ENCODE assay signal across 11 mouse cellular contexts in the genomic region with DNA sequence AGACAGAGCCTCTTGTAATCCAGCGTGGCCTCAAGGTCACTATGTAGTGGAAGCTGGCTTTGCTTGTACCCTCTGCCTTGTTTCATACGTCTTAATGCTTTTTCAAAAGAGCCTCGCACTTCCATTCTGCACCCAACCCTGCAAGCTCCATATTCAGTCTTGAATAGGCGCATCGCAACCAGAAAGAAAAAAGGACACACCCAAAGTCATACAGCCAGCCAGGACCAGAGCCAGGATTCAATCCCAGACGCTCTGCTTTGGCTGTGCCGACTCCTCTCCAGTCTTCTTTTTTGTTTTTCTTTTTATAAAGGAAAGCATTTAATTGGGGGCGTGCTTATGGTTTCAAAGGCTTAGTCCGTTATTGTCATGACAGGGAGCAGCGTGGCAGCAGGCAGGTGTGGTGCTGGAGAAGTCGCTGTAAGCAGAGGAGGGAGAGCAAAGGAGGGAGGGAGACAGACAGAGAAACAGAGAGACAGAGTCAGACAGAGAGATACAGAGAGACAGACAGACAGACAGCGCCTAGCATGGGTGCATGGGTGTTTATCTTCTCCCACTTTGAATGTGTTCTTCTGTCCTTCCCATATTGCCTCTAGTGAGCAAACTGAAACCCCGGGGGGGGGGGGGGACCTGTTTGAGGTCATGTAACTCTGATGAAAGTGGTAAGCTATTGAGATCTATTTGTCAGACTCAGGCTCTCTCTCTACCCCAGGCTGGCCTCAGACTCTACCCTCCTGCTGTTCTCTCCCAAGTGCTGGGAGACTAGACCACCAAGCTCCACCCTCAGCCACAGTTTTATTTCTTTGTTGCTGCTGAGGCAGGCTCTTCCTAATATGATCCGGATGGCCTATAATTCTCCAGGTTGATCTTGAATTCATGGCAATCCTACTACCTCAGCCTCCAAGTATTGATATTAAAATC. TPM values are rescaled to one million over a fixed set of nuclear protein-coding genes. Genes with fewer than 3 reads are reported as not detected.
A peak's percentile ranks its signal among the peaks of the same experiment; 100 is the strongest.
DNase-seq lines count a peak whose midpoint lies in the region; ATAC-seq and TF ChIP-seq lines count a peak whose summit lies in the region.
"Had no signal": no experiment of that assay in that cellular context is flagged by ENCODE, and none has a peak within 500 bp of the region (broad histone marks: within the 10 kb centered on the region; RNA-seq: fewer than 3 reads in every experiment).

No protein-coding gene starts in this region.

- TF ChIP-seq EP300 in liver, embryonic 14.5 days (IDR thresholded peaks at IDR 0.05; ENCODE audit: low read depth): no peak

- 46% methylated on average over 14 of the region's 14 CpGs for WGBS in embryonic facial prominence, embryonic 11.5 days
- 44% methylated on average over 14 of the region's 14 CpGs for WGBS in embryonic facial prominence, embryonic 10.5 days
- 35% methylated on average over 14 of the region's 14 CpGs for WGBS in neural tube, embryonic 11.5 days
- WGBS in neural tube, embryonic 15.5 days: 36% methylated on average over 14 of the region's 14 CpGs
- 28% methylated on average over 14 of the region's 14 CpGs for WGBS in liver, embryonic 14.5 days (ENCODE audit: insufficient replicate concordance)

- no peak for DNase-seq in embryonic facial prominence, embryonic 11.5 days (ENCODE audit: low spot score)
- no peak for DNase-seq in embryonic facial prominence, embryonic 10.5 days (ENCODE audit: low spot score)
- DNase-seq in neural tube, embryonic 11.5 days (ENCODE audit: low spot score): no peak
- DNase-seq in liver, embryonic 14.5 days (ENCODE audit: low read depth in 3 of 3, low spot score in 3 of 3): no peak
- DNase-seq in thymus, postnatal 4 days: peak; percentile 53
- DNase-seq in left cerebral cortex, postnatal 10 days (ENCODE audit: extremely low spot score in 1 of 2, low spot score in 2 of 2): no peak
- no peak for DNase-seq in MN1 (ENCODE audit: low spot score)
- DNase-seq: cerebellum, postnatal 14 days had no signal

- no peaks in the 10 kb centered on the region for H3K9me3 ChIP-seq in embryonic facial prominence, embryonic 11.5 days (replicated peaks; ENCODE audit: control insufficient read depth, low read length)
- no peaks in the 10 kb centered on the region for H3K9me3 ChIP-seq in embryonic facial prominence, embryonic 10.5 days
- no peaks in the 10 kb centered on the region for H3K9me3 ChIP-seq in neural tube, embryonic 11.5 days (ENCODE audit: control insufficient read depth, low read length)
- no peaks in the 10 kb centered on the region for H3K9me3 ChIP-seq in neural tube, embryonic 15.5 days (replicated peaks)
- no peaks in the 10 kb centered on the region for H3K9me3 ChIP-seq in liver, embryonic 14.5 days (ENCODE audit: control insufficient read depth, low read length)

- H3K9ac ChIP-seq in embryonic facial prominence, embryonic 11.5 days (replicated peaks; ENCODE audit: low read length): no peak overlapping the region
- H3K9ac ChIP-seq in neural tube, embryonic 11.5 days (ENCODE audit: low read length): no peak overlapping the region
- H3K9ac ChIP-seq in neural tube, embryonic 15.5 days (replicated peaks): no peak overlapping the region
- no peak overlapping the region for H3K9ac ChIP-seq in liver, embryonic 14.5 days (replicated peaks)

- ATAC-seq in embryonic facial prominence, embryonic 11.5 days (replicated peaks; ENCODE audit: insufficient number of reproducible peaks, low FRiP score, low TSS enrichment, low read depth): 0 out of 2 replicates have a peak, but pooled peaks have one; percentile 61
- no peak for ATAC-seq in neural tube, embryonic 11.5 days (ENCODE audit: insufficient read depth, low FRiP score, low TSS enrichment)
- ATAC-seq in neural tube, embryonic 15.5 days (ENCODE audit: low FRiP score): no peak
- ATAC-seq in liver, embryonic 14.5 days (ENCODE audit: insufficient read depth): no peak
- ATAC-seq: intestine, embryonic 16.5 days had no signal

- no peak overlapping the region for H3K4me2 ChIP-seq in embryonic facial prominence, embryonic 11.5 days (ENCODE audit: low read depth, low read length)
- 0 out of 2 replicates have a peak overlapping the region, but pooled peaks have one; percentile 2 for H3K4me2 ChIP-seq in neural tube, embryonic 11.5 days (ENCODE audit: low read depth)
- no peak overlapping the region for H3K4me2 ChIP-seq in neural tube, embryonic 15.5 days
- peak overlapping the region; percentile 37 for H3K4me2 ChIP-seq in liver, embryonic 14.5 days (ENCODE audit: low read depth)

- TF ChIP-seq CTCF in liver, embryonic 14.5 days (IDR thresholded peaks at IDR 0.05; ENCODE audit: low read depth): no peak

- H3K27me3 ChIP-seq in embryonic facial prominence, embryonic 11.5 days (ENCODE audit: control insufficient read depth, insufficient read depth, low read length): no peaks in the 10 kb centered on the region
- H3K27me3 ChIP-seq in embryonic facial prominence, embryonic 10.5 days (replicated peaks; ENCODE audit: low read depth, poor library complexity, severe bottlenecking): peaks cover 4% of the 10 kb centered on the region
- no peaks in the 10 kb centered on the region for H3K27me3 ChIP-seq in neural tube, embryonic 11.5 days (ENCODE audit: control insufficient read depth, insufficient read depth, low read length)
- H3K27me3 ChIP-seq in neural tube, embryonic 15.5 days (replicated peaks): no peaks in the 10 kb centered on the region
- no peaks in the 10 kb centered on the region for H3K27me3 ChIP-seq in liver, embryonic 14.5 days (ENCODE audit: control insufficient read depth, insufficient read depth, low read length)

- H3K4me3 ChIP-seq in embryonic facial prominence, embryonic 11.5 days (ENCODE audit: low read depth, low read length): no peak overlapping the region
- no peak overlapping the region for H3K4me3 ChIP-seq in embryonic facial prominence, embryonic 10.5 days
- H3K4me3 ChIP-seq in neural tube, embryonic 11.5 days (ENCODE audit: low read depth, low read length): no peak overlapping the region
- H3K4me3 ChIP-seq in neural tube, embryonic 15.5 days (replicated peaks): no peak overlapping the region
- H3K4me3 ChIP-seq in liver, embryonic 14.5 days (ENCODE audit: insufficient read depth in 1 of 2, low read depth in 2 of 2, low read length in 2 of 2): no peak overlapping the region

- intact Hi-C loops in left cerebral cortex, postnatal 10 days (cut with DNase I): no loop called here

- H3K4me1 ChIP-seq in embryonic facial prominence, embryonic 11.5 days (ENCODE audit: control insufficient read depth, insufficient read depth, low read length): no peaks in the 10 kb centered on the region
- peaks cover 24% of the 10 kb centered on the region for H3K4me1 ChIP-seq in embryonic facial prominence, embryonic 10.5 days
- no peaks in the 10 kb centered on the region for H3K4me1 ChIP-seq in neural tube, embryonic 11.5 days (ENCODE audit: control insufficient read depth, insufficient read depth, low read length)
- no peaks in the 10 kb centered on the region for H3K4me1 ChIP-seq in neural tube, embryonic 15.5 days
- H3K4me1 ChIP-seq in liver, embryonic 14.5 days (replicated peaks; ENCODE audit: control insufficient read depth in 2 of 2, insufficient read depth in 2 of 2, low read length in 1 of 2): peaks cover 12 to 40% of the 10 kb centered on the region in 2 experiments

- H3K27ac ChIP-seq in embryonic facial prominence, embryonic 11.5 days (replicated peaks; ENCODE audit: low read depth, low read length): no peak overlapping the region
- H3K27ac ChIP-seq in embryonic facial prominence, embryonic 10.5 days (replicated peaks): no peak overlapping the region
- H3K27ac ChIP-seq in neural tube, embryonic 11.5 days (ENCODE audit: low read depth, low read length): no peak overlapping the region
- no peak overlapping the region; the same call in 1 of the 2 replicates for H3K27ac ChIP-seq in neural tube, embryonic 15.5 days (replicated peaks)
- H3K27ac ChIP-seq in liver, embryonic 14.5 days: no peak overlapping the region

- no peaks in the 10 kb centered on the region for H3K36me3 ChIP-seq in embryonic facial prominence, embryonic 11.5 days (replicated peaks; ENCODE audit: control insufficient read depth, insufficient read depth, low read depth, low read length)
- H3K36me3 ChIP-seq in embryonic facial prominence, embryonic 10.5 days (replicated peaks): no peaks in the 10 kb centered on the region
- H3K36me3 ChIP-seq in neural tube, embryonic 11.5 days (ENCODE audit: control insufficient read depth, insufficient read depth, low read length): no peaks in the 10 kb centered on the region
- H3K36me3 ChIP-seq in neural tube, embryonic 15.5 days: no peaks in the 10 kb centered on the region
- no peaks in the 10 kb centered on the region for H3K36me3 ChIP-seq in liver, embryonic 14.5 days (replicated peaks; ENCODE audit: control insufficient read depth, insufficient read depth, low read depth)

RNA-seq across cellular contexts. Expression of a gene that starts 6.6 kb away (rescaled TPM):
- 1.5 and 1.8 TPM in 2 replicates for polyA plus RNA-seq in embryonic facial prominence, embryonic 11.5 days (2014; fragmentation: Nextera tagmentation; extraction: Ambion mirVana)
- 1.2 TPM in 2 replicates for polyA plus RNA-seq in embryonic facial prominence, embryonic 10.5 days (2016; fragmentation: Nextera tagmentation; extraction: Ambion mirVana)
- polyA plus RNA-seq in neural tube, embryonic 11.5 days (2014; fragmentation: Nextera tagmentation; extraction: Ambion mirVana): 1.2 and 2.0 TPM in 2 replicates
- 1.1 and 18.9 TPM in 2 replicates for polyA plus RNA-seq in neural tube, embryonic 15.5 days (2015; fragmentation: Nextera tagmentation; extraction: Ambion mirVana)
- polyA plus RNA-seq in liver, embryonic 14.5 days (2012; rRNA removed): 3.8 and 4.0 TPM in 2 replicates
- 6.9 TPM in 2 replicates for polyA plus RNA-seq in liver, embryonic 14.5 days (2014; fragmentation: Nextera tagmentation; extraction: Ambion mirVana)
- 1 to 10 TPM; 1.6 to 1.8 TPM for total RNA-seq in left cerebral cortex, postnatal 10 days (2021)
- polyA plus RNA-seq: C2C12 had no signal

RNA-seq across cellular contexts. Expression of a gene that starts 31.1 kb away (rescaled TPM):
- polyA plus RNA-seq in embryonic facial prominence, embryonic 11.5 days (2014; fragmentation: Nextera tagmentation; extraction: Ambion mirVana): 2.5 and 2.7 TPM in 2 replicates
- polyA plus RNA-seq in embryonic facial prominence, embryonic 10.5 days (2016; fragmentation: Nextera tagmentation; extraction: Ambion mirVana): 1.2 and 1.3 TPM in 2 replicates
- 1.1 and 1.4 TPM in 2 replicates for polyA plus RNA-seq in neural tube, embryonic 11.5 days (2014; fragmentation: Nextera tagmentation; extraction: Ambion mirVana)
- 0.31 and 0.54 TPM in 2 replicates for polyA plus RNA-seq in neural tube, embryonic 15.5 days (2015; fragmentation: Nextera tagmentation; extraction: Ambion mirVana)
- 0.01 TPM in 1 of 2 replicates, not detected in the other for polyA plus RNA-seq in liver, embryonic 14.5 days (2012; rRNA removed)
- 0.23 TPM in 1 of 2 replicates, not detected in the other for polyA plus RNA-seq in liver, embryonic 14.5 days (2014; fragmentation: Nextera tagmentation; extraction: Ambion mirVana)
- under 1 TPM; 0.13 to 0.39 TPM for total RNA-seq in left cerebral cortex, postnatal 10 days (2021)

Comparison
In these comparisons a context has a peak if more than half of its experiments do, and no peak if none do; other contexts are left out.
1. H3K4me2 ChIP-seq: peak in neural tube, embryonic 11.5 days (single experiment) and liver, embryonic 14.5 days (single experiment); none in embryonic facial prominence, embryonic 11.5 days (single experiment) and neural tube, embryonic 15.5 days (single experiment).